Mouse (Mus musculus) heart, adult 9 months (tissue): ENCODE data around the gene Prkcd.

Experiments
- DNase-seq, 2 experiments: peaks; one replicate each; pipeline ENCODE4 v3.0.0; 2022; ENCODE audit warnings: low spot score in 2 of 2

Prkcd gene

DNA sequence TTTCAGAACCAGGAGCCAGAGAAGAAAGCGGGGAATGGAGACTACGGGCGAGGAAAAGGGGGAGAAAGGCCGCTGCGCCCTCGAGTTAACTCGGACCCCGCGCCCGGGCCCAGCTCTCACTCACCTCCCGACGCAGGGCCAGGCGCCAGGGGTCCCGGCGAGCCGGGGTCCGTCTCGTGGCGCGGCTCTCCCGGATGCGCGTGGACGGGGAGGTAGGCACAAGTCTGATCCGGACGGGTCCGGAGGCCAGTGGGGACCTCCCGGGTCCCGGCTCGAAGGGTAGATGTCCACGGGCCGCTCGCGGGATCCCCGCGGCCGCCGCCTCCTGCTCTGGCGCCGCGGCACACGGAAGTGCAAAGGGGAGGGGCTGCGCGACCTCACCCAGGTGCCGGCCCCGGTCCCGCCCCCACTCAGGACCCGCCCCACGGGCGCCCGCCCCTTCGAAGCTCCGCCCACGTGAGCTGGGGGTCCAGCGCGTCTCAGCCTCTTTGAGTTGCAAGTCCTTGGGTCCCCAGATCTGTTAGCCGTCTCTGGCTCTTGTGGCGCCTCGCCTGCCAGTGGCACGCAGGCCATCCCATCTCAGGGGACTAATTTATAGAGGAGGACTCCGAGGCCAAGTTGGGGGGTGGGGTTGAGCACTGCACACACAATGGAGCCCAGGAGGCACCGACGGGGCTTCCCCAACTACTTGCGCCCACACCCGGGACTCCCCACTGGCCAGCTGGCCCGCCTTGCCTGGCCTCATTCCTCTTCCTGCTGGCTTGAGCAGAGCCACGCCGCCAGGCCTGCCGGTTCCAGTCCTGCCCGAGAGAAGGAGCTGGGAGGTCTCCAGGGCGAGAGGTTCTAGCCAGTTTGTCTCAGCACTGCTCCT lies at the start of gene Prkcd:
TSS of gene Prkcd (minus strand) at position 355 of the 871 bp plus-strand sequence.
- peak; percentile 84 to 85 for DNase-seq

DNA sequence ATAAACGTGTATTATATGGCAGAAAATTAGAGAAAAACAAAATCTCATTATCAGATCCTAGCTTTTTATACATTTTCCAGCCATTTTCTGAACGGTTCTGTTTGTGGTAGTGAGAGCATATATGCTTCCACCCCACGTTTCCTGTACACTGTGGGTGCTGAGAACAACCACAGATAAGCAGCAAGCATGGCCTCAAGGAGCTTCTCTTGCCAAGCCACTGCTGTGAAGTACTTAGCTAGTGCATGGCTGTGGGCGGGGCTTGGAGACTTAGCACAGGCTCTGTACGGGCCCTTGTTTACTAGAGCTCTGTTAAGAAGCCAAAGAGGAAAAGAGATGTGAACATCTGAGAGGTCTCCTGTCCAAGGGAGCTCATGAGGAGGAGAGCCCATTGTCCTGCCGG lies 48.9 kb upstream of the Prkcd start:
- DNase-seq = no peak

DNA sequence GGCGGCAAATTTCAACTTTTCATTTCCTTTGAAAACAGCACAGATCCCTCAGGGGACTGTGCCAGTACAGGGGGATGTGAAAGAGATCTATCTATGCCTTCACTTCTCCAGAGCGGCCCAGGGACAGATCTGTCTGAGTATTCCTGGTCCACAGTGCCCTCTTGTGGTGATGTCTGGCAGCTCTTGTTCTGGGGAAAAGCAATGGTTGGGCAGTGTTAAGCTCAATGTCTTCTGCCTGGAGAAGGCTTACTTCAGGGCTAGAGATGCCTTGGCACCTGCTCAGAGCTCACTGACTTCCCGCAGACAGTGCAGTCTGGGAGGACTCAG lies 45.9 kb upstream of the Prkcd start:
- DNase-seq = peak; percentile 74 to 84

DNA sequence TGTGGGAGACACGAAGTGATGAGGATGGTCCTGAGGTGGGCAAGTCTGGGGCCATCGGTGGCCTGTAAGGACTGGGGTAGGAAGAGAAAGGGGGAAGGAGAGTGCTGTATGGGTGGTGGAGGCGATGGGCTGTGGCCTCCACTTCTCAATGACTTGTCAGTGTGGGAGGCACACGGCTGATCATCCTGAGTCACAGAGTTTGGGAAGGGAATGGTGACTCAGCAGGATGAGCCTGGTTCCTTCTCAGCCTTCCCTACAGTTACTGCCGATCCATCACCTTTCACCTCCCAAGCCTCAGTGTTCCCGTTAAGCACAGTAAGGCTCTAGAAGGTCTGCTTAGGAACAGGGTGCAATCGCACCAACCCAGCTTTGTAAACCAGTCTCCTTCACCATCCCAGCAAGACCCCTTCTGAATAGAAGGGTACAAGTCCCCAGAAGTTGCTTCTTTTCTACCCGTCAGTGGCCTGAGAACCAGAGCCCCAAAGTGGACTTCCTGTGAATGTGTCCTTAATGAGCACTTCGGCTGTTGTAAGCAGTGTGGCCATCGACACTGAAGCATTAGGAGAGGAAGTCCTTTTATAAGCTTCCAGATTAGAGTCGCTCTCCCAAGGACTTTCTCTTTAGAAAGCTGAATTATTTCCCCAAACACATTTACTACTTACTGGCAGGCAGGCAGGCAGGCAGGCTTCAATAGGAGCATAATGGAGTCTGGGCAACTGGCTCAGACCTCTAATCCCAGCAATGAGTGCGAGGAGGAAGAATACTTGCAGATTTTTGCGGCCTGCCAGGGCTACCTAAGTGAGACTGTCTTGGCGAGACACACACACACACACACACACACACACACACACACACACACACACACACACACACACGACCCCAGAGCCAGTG lies 45.3 kb upstream of the Prkcd start:
- DNase-seq = no peak

DNA sequence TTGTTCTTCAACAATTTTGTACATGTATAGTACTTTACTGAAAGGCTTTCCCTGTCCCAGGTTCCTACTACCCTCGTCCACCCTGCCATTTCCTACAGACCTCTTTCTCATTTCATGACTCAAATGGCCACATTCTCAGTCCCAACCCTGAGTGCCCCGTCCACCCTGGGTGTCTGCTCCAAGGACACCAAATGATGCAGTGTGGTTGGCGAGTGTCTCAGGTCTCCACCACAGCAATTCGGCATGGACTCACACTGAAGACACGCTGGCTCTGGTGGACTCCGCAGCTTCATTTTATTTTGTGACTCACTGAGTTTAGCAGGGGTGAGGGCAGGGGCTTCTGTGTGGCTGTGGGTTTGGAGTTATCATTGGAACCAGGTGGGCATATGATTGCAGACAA lies 44.2 kb upstream of the Prkcd start:
- DNase-seq = no peak

DNA sequence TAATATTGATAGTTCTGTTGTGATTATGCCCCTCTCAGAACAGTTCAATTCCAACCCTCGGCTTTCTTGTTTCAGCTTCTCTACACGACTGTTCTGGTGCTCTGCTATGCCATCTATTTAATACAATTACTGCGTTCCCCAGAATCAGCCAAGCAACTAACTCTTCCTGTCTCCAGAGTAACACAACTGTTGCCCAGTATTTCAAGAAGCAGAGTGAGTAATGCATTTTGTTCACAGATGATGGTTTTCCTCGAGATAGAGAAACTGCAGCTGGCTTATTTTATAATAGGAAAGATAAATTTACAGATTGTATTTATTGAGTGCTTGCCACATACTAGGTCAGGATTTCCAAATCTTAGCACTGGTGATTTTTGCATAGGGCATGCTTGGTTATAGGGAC lies 40.6 kb upstream of the Prkcd start:
- no peak for DNase-seq

DNA sequence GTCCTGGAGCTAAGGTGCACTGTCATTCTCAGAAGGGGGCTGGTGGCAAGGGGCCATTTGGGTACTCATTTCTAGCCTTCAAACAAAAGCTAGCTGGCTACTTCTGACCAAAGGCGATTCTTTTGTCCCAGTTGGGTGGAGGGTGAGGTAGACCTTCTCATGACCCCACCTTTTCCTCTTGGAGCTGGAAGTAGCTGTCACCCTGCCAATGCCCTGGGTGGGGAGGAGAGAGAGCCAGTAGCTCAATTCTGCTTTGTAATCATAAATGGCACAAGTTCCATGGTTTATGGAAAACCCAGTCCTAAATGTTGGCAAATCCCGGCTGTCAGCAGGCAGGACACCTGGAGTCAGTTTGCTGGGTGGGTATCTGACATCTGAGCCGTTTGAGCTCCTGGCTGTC lies 40.1 kb upstream of the Prkcd start:
- DNase-seq = peak; percentile 41 to 47

DNA sequence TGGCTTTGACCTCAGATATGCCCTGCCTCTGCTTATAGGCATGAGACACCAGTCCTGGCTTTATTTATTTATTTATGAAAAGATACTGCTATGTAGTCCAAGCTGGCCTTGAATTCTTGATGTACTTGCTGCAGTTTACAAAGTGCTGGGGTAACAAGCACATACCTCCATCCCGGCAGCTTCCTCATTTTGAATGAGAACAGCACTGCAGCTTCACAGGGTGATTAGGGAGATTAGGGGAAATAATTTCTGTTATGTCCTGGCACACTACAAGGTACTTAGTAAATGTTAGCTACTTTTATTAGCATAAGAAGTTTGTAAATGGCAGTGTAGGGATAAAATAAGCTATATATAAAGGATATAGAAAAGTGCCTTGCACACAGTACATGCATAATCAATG lies 29.5 kb upstream of the Prkcd start:
- DNase-seq = no peak

DNA sequence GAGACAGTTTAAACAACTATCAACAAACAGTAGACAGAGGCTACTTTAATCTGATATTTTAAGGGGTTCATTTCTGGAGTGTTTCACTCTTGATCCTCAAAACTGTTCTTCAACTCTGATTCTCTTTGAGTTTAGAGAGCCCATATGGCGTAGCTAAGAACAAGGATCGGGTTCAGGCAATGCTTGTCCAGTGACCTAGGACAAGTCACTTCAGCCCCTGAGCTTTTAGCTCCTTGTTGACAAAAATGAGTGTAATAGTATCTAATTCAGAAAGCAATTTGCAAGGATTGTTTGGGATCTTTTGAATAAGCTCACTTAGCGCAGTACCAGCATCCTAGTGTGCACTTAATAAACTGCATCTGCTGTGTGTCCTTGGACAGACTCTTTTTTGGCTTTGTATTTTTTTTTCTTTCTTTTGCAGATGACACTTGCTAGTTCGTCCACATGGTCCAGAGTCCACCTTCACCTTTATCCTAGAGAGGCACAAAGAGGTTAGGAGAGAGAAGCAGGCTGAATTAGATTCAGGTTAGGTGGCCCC lies 28.8 kb upstream of the Prkcd start:
- no peak for DNase-seq

DNA sequence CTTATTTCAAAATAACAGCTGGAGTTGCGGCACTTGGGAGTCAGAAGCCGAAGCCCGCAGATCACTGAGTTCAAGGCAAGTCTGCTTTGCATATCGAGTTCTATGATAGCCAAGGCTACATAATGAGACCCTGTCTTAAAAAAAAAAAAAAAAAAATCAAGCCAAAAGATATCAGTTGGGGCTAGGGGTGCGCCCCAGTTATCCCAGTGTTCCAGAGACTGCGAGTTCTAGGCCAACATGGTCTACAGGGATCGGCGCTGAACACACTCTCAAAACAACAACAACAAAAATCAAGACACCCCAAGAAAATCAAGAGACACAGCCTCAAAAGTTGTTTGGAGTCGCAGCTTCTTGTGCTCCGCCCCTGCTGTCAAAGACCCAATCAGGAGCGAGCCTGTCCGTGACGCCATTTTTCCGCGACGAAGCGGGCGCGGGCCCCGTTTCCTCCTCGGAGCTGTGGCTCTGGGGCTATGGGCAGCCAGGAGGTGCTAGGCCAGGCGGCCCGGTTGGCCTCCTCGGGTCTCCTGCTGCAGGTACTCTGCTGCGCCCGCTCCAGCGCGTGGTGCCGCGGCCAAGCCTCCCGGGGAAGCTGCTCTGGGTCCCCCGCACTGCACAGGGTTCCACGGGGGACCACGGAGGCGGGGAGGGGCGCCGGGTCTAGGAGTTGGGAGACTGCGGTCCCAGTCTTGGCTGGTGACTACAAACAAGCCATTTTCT lies 28.1 kb upstream of the Prkcd start, which contains the start of gene Rft1:
TSS of gene Rft1 (plus strand) at position 418 of the 717 bp plus-strand sequence.
- DNase-seq = peak; percentile 96 to 97

DNA sequence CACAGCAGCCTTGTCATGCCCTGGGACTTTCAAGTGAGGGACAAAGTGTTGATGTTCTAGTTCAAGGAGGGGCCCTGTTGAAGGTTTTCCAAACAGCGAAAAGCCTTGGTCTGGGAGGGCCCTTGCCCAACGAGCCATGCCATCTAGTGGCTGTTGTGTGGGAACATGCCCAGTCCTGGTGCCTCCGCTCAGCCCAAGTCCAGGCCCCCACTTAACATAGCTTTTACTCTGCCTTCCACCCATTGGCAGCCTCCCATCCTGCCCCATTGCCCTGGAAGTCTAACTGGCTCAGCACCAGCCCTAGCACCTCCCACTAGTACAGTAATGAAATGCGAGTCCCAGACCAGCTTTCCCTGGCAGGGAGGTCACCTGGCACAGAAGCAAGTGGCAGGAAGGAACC lies 25.0 kb upstream of the Prkcd start:
- peak; percentile 71 to 85 for DNase-seq

DNA sequence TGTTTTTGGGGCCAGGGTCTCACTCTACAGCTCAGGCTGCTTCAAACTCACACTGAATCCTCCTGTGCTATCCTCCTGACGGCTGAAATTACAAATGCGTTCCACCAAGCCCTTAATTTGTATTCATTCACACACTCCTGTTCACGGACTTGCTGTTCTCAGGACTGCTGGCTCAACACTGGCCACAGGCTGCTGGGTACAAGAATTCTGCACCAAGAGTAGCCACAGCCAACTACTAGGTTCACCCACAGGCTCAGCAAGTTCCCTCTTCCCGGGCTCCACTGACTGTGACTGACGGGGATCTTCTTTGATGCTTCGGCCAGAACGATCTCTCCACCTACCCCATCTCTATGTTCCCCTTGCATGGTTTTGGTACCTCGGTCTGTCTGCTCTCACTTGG lies 23.7 kb upstream of the Prkcd start:
- DNase-seq = no peak

DNA sequence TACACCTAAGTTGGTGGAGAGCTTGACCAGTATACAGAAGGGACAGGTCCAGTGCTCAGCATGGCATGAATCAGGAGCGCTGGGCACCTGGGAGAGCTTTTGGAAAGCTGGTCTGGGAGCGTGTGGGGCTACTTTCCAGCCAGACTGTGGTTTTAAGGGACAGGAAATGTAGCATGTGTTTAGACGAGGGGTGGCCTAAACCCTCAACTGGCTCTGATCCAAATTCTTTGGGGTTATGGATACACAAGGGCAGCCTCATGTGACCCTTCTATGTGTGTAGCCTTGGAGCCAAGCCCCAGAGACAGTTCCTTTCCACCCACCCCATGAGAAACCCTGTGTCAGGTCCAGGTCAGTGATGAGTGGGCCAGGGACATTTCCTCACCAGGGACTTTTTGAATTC lies 22.5 kb upstream of the Prkcd start:
- no peak for DNase-seq

DNA sequence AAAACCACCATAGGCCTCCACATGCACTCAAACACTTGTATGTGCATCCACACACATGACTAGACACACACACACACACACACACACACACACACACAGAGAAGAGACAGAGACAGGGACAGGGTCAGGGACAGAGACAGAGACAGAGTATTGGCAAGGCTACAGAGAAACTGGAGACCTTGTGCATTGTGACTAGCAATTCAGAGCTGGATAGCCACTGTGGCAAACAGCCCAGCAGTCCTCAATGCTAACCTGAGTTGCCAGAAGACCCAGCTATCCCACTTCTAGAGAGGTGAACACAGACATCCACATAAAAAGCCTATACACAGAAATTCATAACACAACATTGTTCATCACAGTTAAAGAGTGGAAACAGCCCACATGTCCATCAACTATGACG lies 20.5 kb upstream of the Prkcd start:
- DNase-seq = no peak

DNA sequence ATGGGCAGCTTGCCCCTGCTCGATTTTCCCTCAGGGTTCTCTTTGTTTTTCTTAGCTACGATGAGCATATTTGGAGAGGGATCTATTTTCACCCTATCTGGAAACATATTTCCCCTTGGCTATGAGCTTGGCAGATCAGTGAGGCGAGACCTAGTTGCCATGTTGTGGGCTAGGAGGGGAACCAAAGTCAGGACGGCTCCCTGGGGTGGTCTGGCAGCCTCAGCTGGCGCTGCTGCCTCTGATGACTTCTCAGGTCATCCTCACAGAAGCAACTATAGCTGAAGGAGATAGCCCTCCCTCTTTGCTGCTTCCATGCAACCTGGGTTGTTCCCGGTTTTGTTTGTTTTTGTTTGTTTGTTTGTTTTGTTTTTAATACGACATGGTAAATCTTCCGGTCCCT lies 19.1 kb upstream of the Prkcd start:
- DNase-seq = no peak

DNA sequence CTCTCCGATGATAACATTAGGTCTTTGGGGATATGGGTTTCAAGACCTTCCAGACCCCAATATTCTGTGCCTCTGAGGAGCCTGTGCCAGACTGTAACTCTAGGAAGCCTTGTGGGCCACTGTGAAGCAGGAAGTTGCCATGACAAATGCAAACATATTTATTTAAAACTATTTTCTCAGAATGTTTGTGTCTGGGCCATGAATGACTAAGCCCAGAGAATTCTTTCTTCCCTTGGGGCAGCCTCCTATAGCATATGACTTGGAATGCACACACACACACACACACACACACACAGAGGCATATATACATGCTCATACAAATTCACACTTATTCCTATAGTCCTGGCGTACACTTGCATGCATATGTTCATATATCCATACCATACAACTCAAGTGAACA lies 18.0 kb upstream of the Prkcd start:
- no peak for DNase-seq

DNA sequence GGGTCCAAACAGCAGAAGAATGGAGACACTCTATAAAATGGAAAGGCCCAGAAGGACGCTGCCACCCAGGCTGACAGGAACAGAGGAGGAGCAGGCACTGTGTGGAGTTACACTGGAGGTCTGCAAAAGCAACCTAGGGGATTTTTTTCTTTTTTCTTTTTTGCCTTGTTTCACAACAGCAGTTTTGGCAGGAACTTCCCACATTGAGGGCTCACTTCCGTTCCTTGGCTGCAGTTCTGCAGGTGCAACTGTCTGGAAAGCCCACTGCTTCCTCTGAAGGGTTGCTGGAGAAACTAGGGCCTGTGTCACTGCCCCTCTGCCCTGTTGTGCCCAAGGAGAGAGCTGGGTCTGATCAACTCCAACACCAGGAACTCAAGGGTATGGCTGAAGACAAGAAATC lies 15.7 kb upstream of the Prkcd start:
- DNase-seq = no peak

DNA sequence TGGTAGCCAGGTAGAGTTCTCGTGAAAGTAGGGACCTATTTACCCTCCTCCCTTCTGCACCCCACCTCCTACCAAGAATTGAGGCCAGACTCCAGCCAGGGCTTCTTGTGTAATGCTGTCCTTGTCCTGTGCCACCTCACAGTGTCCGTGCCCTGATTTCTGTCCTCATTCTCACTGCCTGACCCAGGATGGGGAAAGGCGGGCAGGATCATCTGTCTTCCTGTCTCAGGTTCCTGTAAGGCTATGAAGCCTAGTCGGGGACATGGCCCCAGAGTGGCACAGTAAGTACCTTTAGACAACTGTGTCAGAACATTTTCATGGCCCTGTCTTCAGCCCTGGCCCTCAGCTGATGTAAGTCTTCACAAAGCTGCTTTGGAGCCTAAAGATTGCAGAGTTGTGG lies 12.7 kb upstream of the Prkcd start:
- no peak for DNase-seq

DNA sequence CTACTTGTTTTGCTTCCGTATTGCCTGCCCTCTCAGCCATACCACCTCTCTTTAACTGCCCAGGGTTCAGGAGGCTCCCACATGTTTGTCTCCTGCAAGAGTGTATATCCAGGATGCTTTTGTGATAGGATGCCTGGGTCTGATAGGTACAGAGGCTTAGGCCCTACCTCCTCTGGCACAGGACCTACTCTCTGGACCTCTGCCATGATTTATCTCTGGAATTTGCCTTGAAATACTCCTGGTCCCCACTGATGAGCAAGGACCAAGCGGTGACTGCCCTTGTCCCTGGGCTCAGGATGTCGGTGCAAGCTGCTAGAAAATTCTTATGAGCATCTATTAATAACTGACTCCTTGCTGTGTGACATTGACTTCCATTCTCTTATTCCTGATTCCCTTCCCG lies 12.0 kb upstream of the Prkcd start:
- no peak for DNase-seq

DNA sequence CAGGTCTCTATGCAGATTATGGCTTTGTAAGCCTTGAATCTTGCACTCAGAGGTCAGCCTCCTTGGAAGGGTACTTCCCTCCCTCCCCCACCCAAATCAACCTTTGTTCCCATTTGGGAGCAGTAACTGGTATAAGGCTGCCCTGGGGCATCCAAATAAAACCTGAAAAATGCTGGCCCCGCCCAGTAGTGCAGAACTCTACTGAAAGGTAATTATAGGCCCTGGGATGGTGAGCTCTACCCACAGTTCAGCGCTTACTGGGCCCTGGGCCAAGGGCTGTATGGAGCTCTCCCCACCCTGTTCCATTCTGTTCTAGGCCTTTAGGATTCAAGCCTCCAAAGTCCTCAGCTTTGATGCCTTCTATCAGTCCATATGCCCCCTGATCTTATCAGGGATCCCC lies 11.1 kb upstream of the Prkcd start:
- DNase-seq = no peak

DNA sequence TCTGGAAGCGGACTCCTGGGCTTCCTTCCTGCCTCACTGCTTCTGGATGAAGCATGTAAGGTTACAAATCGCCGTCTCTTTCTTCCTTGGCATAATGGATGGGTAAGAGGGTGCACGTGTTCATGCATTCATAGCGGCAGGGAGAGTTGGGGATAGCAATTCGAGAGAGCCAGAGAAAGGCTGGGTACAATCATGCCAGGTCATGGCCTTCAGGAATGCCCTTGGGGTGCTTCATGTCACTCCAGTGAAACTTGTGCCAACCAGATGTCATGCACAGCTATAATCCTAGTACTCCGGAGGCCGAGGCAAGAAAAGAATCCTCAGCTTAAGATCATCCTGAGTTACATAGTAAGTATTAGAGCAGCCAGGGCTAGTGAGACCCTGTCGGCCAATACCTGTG lies 10.5 kb upstream of the Prkcd start:
- no peak for DNase-seq
